Mouse (Mus musculus): ENCODE results near the gene Fbxo8. TPM values are rescaled to one million over a fixed set of nuclear protein-coding genes. Genes with fewer than 3 reads are reported as not detected.

Gene Fbxo8
- polyA plus RNA-seq, 1 experiment, result 11.2 TPM

GRCm38 (mm10) chr8:56530359-56530758, 20.5 kb upstream of the Fbxo8 start:
- no peak overlapping the region for H3K27ac ChIP-seq (ENCODE audit: control insufficient read depth, insufficient read depth, low read depth, low read length, poor library complexity)
- H3K4me1 ChIP-seq (ENCODE audit: control insufficient read depth, insufficient read depth, low read length), result no peaks in the 10 kb centered on the region
- 6% methylated on average over 3 of the region's 3 CpGs for WGBS
- TF ChIP-seq CTCF (IDR thresholded peaks at IDR 0.05; ENCODE audit: control insufficient read depth, insufficient read depth, low read length), result peak; percentile 85
- TF ChIP-seq POLR2A (IDR thresholded peaks at IDR 0.05; ENCODE audit: borderline replicate concordance, control insufficient read depth, low read depth, low read length), result no peak
- H3K4me3 ChIP-seq (replicated peaks; ENCODE audit: control insufficient read depth, low read depth, low read length), result no peak overlapping the region

- whole genome bisulfite sequencing, result 87% methylated on average over 7 of the region's 7 CpGs
- no peaks in the 10 kb centered on the region for H3K4me1 ChIP-seq (ENCODE audit: control insufficient read depth, insufficient read depth, low read length)
- no peak for TF ChIP-seq POLR2A (IDR thresholded peaks at IDR 0.05; ENCODE audit: borderline replicate concordance, control insufficient read depth, low read depth, low read length)
- TF ChIP-seq CTCF (IDR thresholded peaks at IDR 0.05; ENCODE audit: control insufficient read depth, insufficient read depth, low read length), result no peak
- no peak overlapping the region for H3K4me3 ChIP-seq (replicated peaks; ENCODE audit: control insufficient read depth, low read depth, low read length)
- no peak overlapping the region for H3K27ac ChIP-seq (ENCODE audit: control insufficient read depth, insufficient read depth, low read depth, low read length, poor library complexity)
Observed at GRCm38 (mm10) chr8:56540706-56541105, 10.2 kb upstream of the Fbxo8 start.

- 53% methylated on average over 2 of the region's 2 CpGs for WGBS
Observed at GRCm38 (mm10) chr8:56547866-56548265, 3.0 kb upstream of the Fbxo8 start.

GRCm38 (mm10) chr8:56551361-56551852, 517 bp downstream of the Fbxo8 start:
- TF ChIP-seq POLR2A (IDR thresholded peaks at IDR 0.05; ENCODE audit: borderline replicate concordance, control insufficient read depth, low read depth, low read length) (0 out of 2 replicates have a peak, but pooled peaks have one; percentile 2), CTCF (IDR thresholded peaks at IDR 0.05; ENCODE audit: control insufficient read depth, insufficient read depth, low read length) (no peak)
- Histone ChIP-seq H3K27ac (ENCODE audit: control insufficient read depth, insufficient read depth, low read depth, low read length, poor library complexity) (peak overlapping the region; percentile 81), H3K4me1 (ENCODE audit: control insufficient read depth, insufficient read depth, low read length) (peaks cover 1% of the 10 kb centered on the region; the same call in 1 of the 2 replicates), H3K4me3 (replicated peaks; ENCODE audit: control insufficient read depth, low read depth, low read length) (peak overlapping the region; percentile 98)
- WGBS, result under 1% methylated on average over 28 of the region's 28 CpGs

More at GRCm38 (mm10) chr8:56547866-56548265, 3.0 kb upstream of the Fbxo8 start:
- Histone ChIP-seq H3K27ac (ENCODE audit: control insufficient read depth, insufficient read depth, low read depth, low read length, poor library complexity) (no peak overlapping the region), H3K4me3 (replicated peaks; ENCODE audit: control insufficient read depth, low read depth, low read length) (no peak overlapping the region), H3K4me1 (ENCODE audit: control insufficient read depth, insufficient read depth, low read length) (peaks cover 1% of the 10 kb centered on the region; the same call in 1 of the 2 replicates)
- TF ChIP-seq POLR2A (IDR thresholded peaks at IDR 0.05; ENCODE audit: borderline replicate concordance, control insufficient read depth, low read depth, low read length) (no peak), CTCF (IDR thresholded peaks at IDR 0.05; ENCODE audit: control insufficient read depth, insufficient read depth, low read length) (no peak)

- peak overlapping the region; percentile 56 for H3K4me3 ChIP-seq (replicated peaks; ENCODE audit: control insufficient read depth, low read depth, low read length)
- no peak overlapping the region for H3K27ac ChIP-seq (ENCODE audit: control insufficient read depth, insufficient read depth, low read depth, low read length, poor library complexity)
- TF ChIP-seq CTCF (IDR thresholded peaks at IDR 0.05; ENCODE audit: control insufficient read depth, insufficient read depth, low read length), result no peak
- no peak for TF ChIP-seq POLR2A (IDR thresholded peaks at IDR 0.05; ENCODE audit: borderline replicate concordance, control insufficient read depth, low read depth, low read length)
- 23% methylated on average over 10 of the region's 10 CpGs for whole genome bisulfite sequencing
- H3K4me1 ChIP-seq (ENCODE audit: control insufficient read depth, insufficient read depth, low read length), result peaks cover 1% of the 10 kb centered on the region; the same call in 1 of the 2 replicates
Observed at GRCm38 (mm10) chr8:56552045-56552444, 1.2 kb downstream of the Fbxo8 start.

- 69% methylated on average over 5 of the region's 5 CpGs for WGBS
- peaks cover 1% of the 10 kb centered on the region; the same call in 1 of the 2 replicates for H3K4me1 ChIP-seq (ENCODE audit: control insufficient read depth, insufficient read depth, low read length)
- no peak for TF ChIP-seq CTCF (IDR thresholded peaks at IDR 0.05; ENCODE audit: control insufficient read depth, insufficient read depth, low read length)
- TF ChIP-seq POLR2A (IDR thresholded peaks at IDR 0.05; ENCODE audit: borderline replicate concordance, control insufficient read depth, low read depth, low read length), result no peak
- no peak overlapping the region for H3K27ac ChIP-seq (ENCODE audit: control insufficient read depth, insufficient read depth, low read depth, low read length, poor library complexity)
- H3K4me3 ChIP-seq (replicated peaks; ENCODE audit: control insufficient read depth, low read depth, low read length), result no peak overlapping the region
Observed at GRCm38 (mm10) chr8:56552551-56553103, 1.7 kb downstream of the Fbxo8 start.

GRCm38 (mm10) chr8:56564399-56565047, 13.6 kb downstream of the Fbxo8 start:
- no peak overlapping the region for H3K27ac ChIP-seq (ENCODE audit: control insufficient read depth, insufficient read depth, low read depth, low read length, poor library complexity)
- WGBS, result 61% methylated on average over 4 of the region's 4 CpGs
- H3K4me1 ChIP-seq (ENCODE audit: control insufficient read depth, insufficient read depth, low read length), result no peaks in the 10 kb centered on the region; the same call in 1 of the 2 replicates
- TF ChIP-seq POLR2A (IDR thresholded peaks at IDR 0.05; ENCODE audit: borderline replicate concordance, control insufficient read depth, low read depth, low read length) (no peak), CTCF (IDR thresholded peaks at IDR 0.05; ENCODE audit: control insufficient read depth, insufficient read depth, low read length) (no peak)
- H3K4me3 ChIP-seq (replicated peaks; ENCODE audit: control insufficient read depth, low read depth, low read length), result no peak overlapping the region

GRCm38 (mm10) chr8:56566856-56567255, 16.0 kb downstream of the Fbxo8 start:
- TF ChIP-seq POLR2A (IDR thresholded peaks at IDR 0.05; ENCODE audit: borderline replicate concordance, control insufficient read depth, low read depth, low read length) (no peak), CTCF (IDR thresholded peaks at IDR 0.05; ENCODE audit: control insufficient read depth, insufficient read depth, low read length) (no peak)
- no peak overlapping the region for H3K4me3 ChIP-seq (replicated peaks; ENCODE audit: control insufficient read depth, low read depth, low read length)
- no peaks in the 10 kb centered on the region; the same call in 1 of the 2 replicates for H3K4me1 ChIP-seq (ENCODE audit: control insufficient read depth, insufficient read depth, low read length)
- H3K27ac ChIP-seq (ENCODE audit: control insufficient read depth, insufficient read depth, low read depth, low read length, poor library complexity), result no peak overlapping the region
- WGBS, result 86% methylated on average over 9 of the region's 9 CpGs

All from bone marrow, adult 2 months (tissue).